Mouse (Mus musculus): Measurements from ENCODE around the gene Zfp146.

DNA sequence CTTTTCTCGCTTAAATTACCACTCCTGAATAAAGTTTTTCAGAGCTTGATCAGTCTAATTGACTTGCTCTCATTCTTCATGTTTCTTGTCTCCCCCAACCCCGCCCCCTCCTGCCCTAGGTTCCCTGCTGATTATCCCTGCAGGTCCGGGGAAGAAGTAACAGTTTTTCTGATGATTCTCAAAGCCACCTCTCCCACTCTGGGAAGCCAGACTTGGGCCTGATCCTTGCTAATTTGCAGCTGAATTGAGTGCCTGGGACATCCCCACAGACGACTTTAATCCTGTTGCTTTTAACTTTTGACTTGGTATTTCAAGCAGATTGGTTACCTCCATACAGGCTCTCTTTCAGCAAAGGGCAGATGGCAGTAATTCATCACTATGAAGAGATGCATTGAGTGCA, 41.5 kb upstream of the Zfp146 start:
- TF ChIP-seq CTCF (IDR thresholded peaks at IDR 0.05; ENCODE audit: low read depth) (no peak), EP300 (IDR thresholded peaks at IDR 0.05; ENCODE audit: low read depth) (no peak)
